Mouse (Mus musculus) CD4-positive helper T cell, adult 2 months (primary cell): Measurements from ENCODE around the gene Uqcrfs1.
A peak's percentile ranks its signal among the peaks of the same experiment; 100 is the strongest.

Experiments
- DNase-seq: peaks from one replicate; pipeline ENCODE4 v3.0.0-alpha.2; 2012; ENCODE audit warnings: low read depth, missing footprints, low spot score

Uqcrfs1 gene

GRCm38 (mm10) chr13:30501860-30502395 is 43.2 kb downstream of the Uqcrfs1 start:
- DNase-seq: peak; percentile 11
